Mouse (Mus musculus) heart, postnatal 0 days (tissue): ENCODE data around the gene Rep15.

ENCODE experiments used
- CTCF ChIP-seq: IDR thresholded peaks from 2 replicates; pipeline ENCODE4 v1.5.1; 2016; ENCODE audit warnings: antibody characterized with exemption, control low read depth, low read depth
- EP300 ChIP-seq: IDR thresholded peaks from 2 replicates; pipeline ENCODE4 v1.6.1; 2016; ENCODE audit warnings: antibody characterized with exemption, low read depth

DNA sequence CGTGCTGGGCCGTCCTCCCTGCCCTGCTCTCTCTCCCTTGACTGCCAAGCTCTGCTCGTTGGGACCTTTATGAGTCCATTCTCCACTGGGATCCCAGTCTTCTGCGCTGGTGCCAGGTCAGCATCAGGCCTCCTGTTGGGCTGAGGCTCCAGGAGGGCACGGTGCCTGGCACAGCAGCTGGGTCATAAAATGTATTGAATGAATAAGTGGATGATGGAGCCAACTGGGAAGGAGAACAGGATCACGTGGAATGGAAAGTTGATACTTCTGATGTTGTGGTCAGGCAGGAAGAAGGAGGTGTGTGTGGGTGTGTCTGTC, 32.5 kb downstream of the Rep15 start:
- TF ChIP-seq CTCF (no peak), EP300 (no peak)
